Mouse (Mus musculus) embryo, embryonic 11 days (tissue): ENCODE data around the gene Ap2m1.
A peak's percentile ranks its signal among the peaks of the same experiment; 100 is the strongest.
"Not testable (repeated sequence)": the region's sequence is repeated elsewhere in the genome, so short reads cannot be mapped to it uniquely, and the experiment has no call there.

Source experiments
- DNase-seq: peaks from one replicate; pipeline ENCODE4 v3.0.0-alpha.2; 2015

Gene Ap2m1

GRCm38 (mm10) chr16:20535296-20536080, at the start of gene Ap2m1:
Ap2m1 (plus strand) TSS chr16:20535478.
- DNase-seq: peak; percentile 98

- no peak for DNase-seq
These were observed 49.2 kb upstream of the Ap2m1 start for GRCm38 (mm10) chr16:20486048-20486447.

- DNase-seq: no peak
These were observed 47.1 kb upstream of the Ap2m1 start for GRCm38 (mm10) chr16:20488151-20488550.

GRCm38 (mm10) chr16:20488751-20489150, 46.5 kb upstream of the Ap2m1 start:
- DNase-seq: not testable (repeated sequence)

- no peak for DNase-seq
These were observed 46.0 kb upstream of the Ap2m1 start for GRCm38 (mm10) chr16:20489233-20489632.

GRCm38 (mm10) chr16:20490581-20490980, 44.7 kb upstream of the Ap2m1 start:
- DNase-seq: no peak

GRCm38 (mm10) chr16:20491301-20491700, 44.0 kb upstream of the Ap2m1 start:
- DNase-seq: no peak

GRCm38 (mm10) chr16:20493452-20493851, 41.8 kb upstream of the Ap2m1 start:
- DNase-seq: no peak

GRCm38 (mm10) chr16:20496671-20497600, 38.3 kb upstream of the Ap2m1 start:
- DNase-seq: peak; percentile 86

GRCm38 (mm10) chr16:20497980-20498676, 37.1 kb upstream of the Ap2m1 start:
- no peak for DNase-seq

GRCm38 (mm10) chr16:20498677-20499475, 36.4 kb upstream of the Ap2m1 start, which contains the start of gene Eif2b5:
Eif2b5 (plus strand) TSS chr16:20498817.
- peak; percentile 93 for DNase-seq

GRCm38 (mm10) chr16:20506000-20506399, 29.3 kb upstream of the Ap2m1 start:
- no peak for DNase-seq

GRCm38 (mm10) chr16:20509349-20509748, 25.9 kb upstream of the Ap2m1 start:
- peak; percentile 54 for DNase-seq

GRCm38 (mm10) chr16:20511277-20511847, 23.9 kb upstream of the Ap2m1 start:
- DNase-seq: no peak

GRCm38 (mm10) chr16:20516032-20516431, 19.2 kb upstream of the Ap2m1 start:
- no peak for DNase-seq

GRCm38 (mm10) chr16:20516726-20517201, 18.5 kb upstream of the Ap2m1 start, which contains the start of gene Dvl3:
Dvl3 (plus strand) TSS chr16:20516982.
- peak; percentile 97 for DNase-seq

- DNase-seq: no peak
These were observed 18.1 kb upstream of the Ap2m1 start for GRCm38 (mm10) chr16:20517216-20517615.

- peak; percentile 77 for DNase-seq
These were observed 17.4 kb upstream of the Ap2m1 start for GRCm38 (mm10) chr16:20517701-20518374.

- no peak for DNase-seq
These were observed 11.4 kb upstream of the Ap2m1 start for GRCm38 (mm10) chr16:20523886-20524285.

GRCm38 (mm10) chr16:20528779-20529178, 6.5 kb upstream of the Ap2m1 start:
- DNase-seq: no peak

GRCm38 (mm10) chr16:20529375-20529774, 5.9 kb upstream of the Ap2m1 start:
- DNase-seq: no peak
